10 mouse cellular contexts compared by ENCODE assay signal in the genomic region with DNA sequence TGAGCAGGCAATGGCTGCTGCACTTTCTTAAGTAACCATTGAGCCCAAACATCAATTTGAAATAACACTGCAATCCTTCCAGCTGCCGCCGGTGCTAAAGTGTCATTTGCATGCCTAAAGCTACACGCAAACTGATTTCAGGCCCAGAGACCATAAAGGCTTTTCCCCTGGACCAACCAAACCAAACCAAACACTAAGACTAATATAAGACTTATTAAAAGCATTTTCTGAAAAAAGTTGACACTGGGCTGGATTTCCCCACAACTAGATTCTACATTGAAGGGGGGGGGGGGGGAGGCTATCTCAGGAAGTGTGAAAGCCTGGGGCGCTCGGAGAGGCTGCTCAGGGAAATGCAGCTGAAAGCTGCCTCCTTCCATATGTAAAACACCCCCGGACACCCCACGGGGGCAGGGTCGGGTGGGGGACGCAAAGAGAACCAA. TPM values are rescaled to one million over a fixed set of nuclear protein-coding genes. Genes with fewer than 3 reads are reported as not detected.
DNase-seq lines count a peak whose midpoint lies in the region; ATAC-seq and TF ChIP-seq lines count a peak whose summit lies in the region.
"Had no signal": no experiment of that assay in that cellular context is flagged by ENCODE, and none has a peak within 500 bp of the region (broad histone marks: within the 10 kb centered on the region; RNA-seq: fewer than 3 reads in every experiment).

No protein-coding gene starts in this region.

- no peak for ATAC-seq in forebrain, embryonic 11.5 days (replicated peaks; ENCODE audit: low FRiP score)
- no peak; the same call in 1 of the 2 replicates for ATAC-seq in forebrain, embryonic 16.5 days
- no peak for ATAC-seq in limb, embryonic 12.5 days (ENCODE audit: insufficient number of reproducible peaks, insufficient read depth, low FRiP score, low TSS enrichment, low read depth)
- ATAC-seq in midbrain, embryonic 11.5 days (ENCODE audit: low FRiP score): no peak

- no peak overlapping the region for H3K4me3 ChIP-seq in forebrain, embryonic 11.5 days (ENCODE audit: low read depth, low read length)
- H3K4me3 ChIP-seq in forebrain, embryonic 16.5 days (replicated peaks; ENCODE audit: low read length): no peak overlapping the region
- H3K4me3 ChIP-seq in limb, embryonic 12.5 days (replicated peaks): no peak overlapping the region
- H3K4me3 ChIP-seq in limb, embryonic 10.5 days: no peak overlapping the region
- H3K4me3 ChIP-seq in midbrain, embryonic 11.5 days (ENCODE audit: low read depth, low read length): no peak overlapping the region

- DNase-seq in forebrain, embryonic 11.5 days (ENCODE audit: low spot score): peak; percentile 61
- DNase-seq in limb, embryonic 10.5 days (ENCODE audit: low spot score): no peak
- DNase-seq in brain, embryonic 14.5 days (ENCODE audit: low read depth): peak; percentile 46
- peak; percentile 89 for DNase-seq in midbrain, embryonic 11.5 days (ENCODE audit: low spot score, missing footprints)
- no peak for DNase-seq in left cerebral cortex, adult 18-20 months (ENCODE audit: low spot score in 2 of 2)
- DNase-seq in gastrocnemius, postnatal 25 days: no peak
- DNase-seq: adrenal gland, postnatal 14 days; heart, adult 18-20 months had no signal

- no peaks in the 10 kb centered on the region for H3K9me3 ChIP-seq in forebrain, embryonic 11.5 days (ENCODE audit: control insufficient read depth, low read length)
- no peaks in the 10 kb centered on the region for H3K9me3 ChIP-seq in forebrain, embryonic 16.5 days (ENCODE audit: control insufficient read depth, low read length)
- no peaks in the 10 kb centered on the region for H3K9me3 ChIP-seq in limb, embryonic 12.5 days
- H3K9me3 ChIP-seq in limb, embryonic 10.5 days (replicated peaks): no peaks in the 10 kb centered on the region
- H3K9me3 ChIP-seq in midbrain, embryonic 11.5 days (ENCODE audit: control insufficient read depth, low read length): no peaks in the 10 kb centered on the region

- no peak overlapping the region for H3K4me2 ChIP-seq in forebrain, embryonic 11.5 days (ENCODE audit: low read depth, low read length, severe bottlenecking)
- H3K4me2 ChIP-seq in forebrain, embryonic 16.5 days (ENCODE audit: low read length): no peak overlapping the region
- peak overlapping the region; percentile 32; the same call in 1 of the 2 replicates for H3K4me2 ChIP-seq in limb, embryonic 12.5 days
- H3K4me2 ChIP-seq in midbrain, embryonic 11.5 days: peak overlapping the region; percentile 26; the same call in 1 of the 2 replicates

- H3K27ac ChIP-seq in forebrain, embryonic 11.5 days (ENCODE audit: low read depth, low read length): no peak overlapping the region
- no peak overlapping the region for H3K27ac ChIP-seq in forebrain, embryonic 16.5 days (ENCODE audit: low read length)
- no peak overlapping the region for H3K27ac ChIP-seq in limb, embryonic 12.5 days
- no peak overlapping the region for H3K27ac ChIP-seq in limb, embryonic 10.5 days
- no peak overlapping the region for H3K27ac ChIP-seq in midbrain, embryonic 11.5 days (ENCODE audit: low read depth, low read length)

- WGBS in forebrain, embryonic 11.5 days: 10% methylated on average over 9 of the region's 9 CpGs
- WGBS in forebrain, embryonic 16.5 days: 9% methylated on average over 9 of the region's 9 CpGs
- 7% methylated on average over 9 of the region's 9 CpGs for WGBS in limb, embryonic 12.5 days
- 10% methylated on average over 9 of the region's 9 CpGs for WGBS in limb, embryonic 10.5 days
- WGBS in midbrain, embryonic 11.5 days: 8% methylated on average over 9 of the region's 9 CpGs

- H3K9ac ChIP-seq in forebrain, embryonic 11.5 days (ENCODE audit: low read length): no peak overlapping the region
- H3K9ac ChIP-seq in forebrain, embryonic 16.5 days (replicated peaks; ENCODE audit: low read depth, low read length): no peak overlapping the region
- H3K9ac ChIP-seq in limb, embryonic 12.5 days (replicated peaks): no peak overlapping the region
- no peak overlapping the region for H3K9ac ChIP-seq in midbrain, embryonic 11.5 days (ENCODE audit: low read length)

- TF ChIP-seq CTCF in brain, embryonic 14.5 days (IDR thresholded peaks at IDR 0.05; ENCODE audit: borderline replicate concordance, extremely low read depth, insufficient read depth, insufficient read length): peak; percentile 26; the same call in 1 of the 2 replicates

- H3K36me3 ChIP-seq in forebrain, embryonic 11.5 days (ENCODE audit: control insufficient read depth, insufficient read depth, low read length): peaks cover 8% of the 10 kb centered on the region
- no peaks in the 10 kb centered on the region for H3K36me3 ChIP-seq in forebrain, embryonic 16.5 days (ENCODE audit: control insufficient read depth, insufficient read depth)
- peaks cover 10% of the 10 kb centered on the region for H3K36me3 ChIP-seq in limb, embryonic 12.5 days
- H3K36me3 ChIP-seq in limb, embryonic 10.5 days: peaks cover 10% of the 10 kb centered on the region
- no peaks in the 10 kb centered on the region; the same call in 1 of the 2 replicates for H3K36me3 ChIP-seq in midbrain, embryonic 11.5 days (ENCODE audit: control insufficient read depth, insufficient read depth, low read length)

- TF ChIP-seq POLR2A in brain, embryonic 14.5 days (IDR thresholded peaks at IDR 0.05; ENCODE audit: borderline replicate concordance, extremely low read depth, insufficient read depth, insufficient read length, poor library complexity, severe bottlenecking): no peak

- H3K27me3 ChIP-seq in forebrain, embryonic 11.5 days (ENCODE audit: control insufficient read depth, insufficient read depth, low read length): no peaks in the 10 kb centered on the region
- no peaks in the 10 kb centered on the region for H3K27me3 ChIP-seq in forebrain, embryonic 16.5 days (replicated peaks; ENCODE audit: control insufficient read depth, insufficient read depth, low read length)
- H3K27me3 ChIP-seq in limb, embryonic 12.5 days: no peaks in the 10 kb centered on the region
- peaks cover 7% of the 10 kb centered on the region; the same call in 1 of the 2 replicates for H3K27me3 ChIP-seq in limb, embryonic 10.5 days (ENCODE audit: low read depth, poor library complexity, severe bottlenecking)
- H3K27me3 ChIP-seq in midbrain, embryonic 11.5 days (ENCODE audit: control insufficient read depth, insufficient read depth, low read length): peaks cover 2% of the 10 kb centered on the region; the same call in 1 of the 2 replicates

- 0 out of 2 replicates have a peak, but pooled peaks cover 3% of the 10 kb centered on the region for H3K4me1 ChIP-seq in forebrain, embryonic 11.5 days (replicated peaks; ENCODE audit: control insufficient read depth, insufficient read depth, low read length)
- H3K4me1 ChIP-seq in forebrain, embryonic 16.5 days (replicated peaks; ENCODE audit: control insufficient read depth, insufficient read depth, low read length): peaks cover 14% of the 10 kb centered on the region
- peaks cover 9% of the 10 kb centered on the region for H3K4me1 ChIP-seq in limb, embryonic 12.5 days (replicated peaks)
- peaks cover 20% of the 10 kb centered on the region for H3K4me1 ChIP-seq in limb, embryonic 10.5 days
- peaks cover 5% of the 10 kb centered on the region; the same call in 1 of the 2 replicates for H3K4me1 ChIP-seq in midbrain, embryonic 11.5 days (ENCODE audit: control insufficient read depth, insufficient read depth, low read length)

RNA-seq across cellular contexts. Expression of a gene that starts 24.8 kb away (rescaled TPM):
- 37.8 and 39.7 TPM in 2 replicates for polyA plus RNA-seq in forebrain, embryonic 11.5 days (2014; fragmentation: Nextera tagmentation; extraction: Ambion mirVana)
- 40.4 and 41.5 TPM in 2 replicates for polyA plus RNA-seq in forebrain, embryonic 16.5 days (2015; fragmentation: Nextera tagmentation; extraction: Ambion mirVana)
- polyA plus RNA-seq in limb, embryonic 12.5 days (2016; fragmentation: Nextera tagmentation; extraction: Ambion mirVana): 28.7 and 39.6 TPM in 2 replicates
- 26.5 and 30.6 TPM in 2 replicates for polyA plus RNA-seq in limb, embryonic 10.5 days (2016; fragmentation: Nextera tagmentation; extraction: Ambion mirVana)
- 7.1 and 10.1 TPM in 2 replicates for polyA plus RNA-seq in brain, embryonic 14.5 days (2012; rRNA removed)
- polyA plus RNA-seq in midbrain, embryonic 11.5 days (2014; fragmentation: Nextera tagmentation; extraction: Ambion mirVana): 33.3 and 36.0 TPM in 2 replicates
- 10 to 100 TPM; 12.1 to 12.6 TPM for total RNA-seq in left cerebral cortex, adult 18-20 months (2021)
- total RNA-seq in gastrocnemius, postnatal 25 days (2021): 1 to 10 TPM; 4.9 to 5.3 TPM

RNA-seq across cellular contexts. Expression of a gene that starts 36.5 kb away (rescaled TPM):
- 12.6 TPM in 2 replicates for polyA plus RNA-seq in forebrain, embryonic 11.5 days (2014; fragmentation: Nextera tagmentation; extraction: Ambion mirVana)
- 18.0 and 18.7 TPM in 2 replicates for polyA plus RNA-seq in forebrain, embryonic 16.5 days (2015; fragmentation: Nextera tagmentation; extraction: Ambion mirVana)
- 10.9 and 11.5 TPM in 2 replicates for polyA plus RNA-seq in limb, embryonic 12.5 days (2016; fragmentation: Nextera tagmentation; extraction: Ambion mirVana)
- polyA plus RNA-seq in limb, embryonic 10.5 days (2016; fragmentation: Nextera tagmentation; extraction: Ambion mirVana): 8.8 and 11.3 TPM in 2 replicates
- polyA plus RNA-seq in brain, embryonic 14.5 days (2012; rRNA removed): 16.2 and 16.8 TPM in 2 replicates
- 9.6 and 10.6 TPM in 2 replicates for polyA plus RNA-seq in midbrain, embryonic 11.5 days (2014; fragmentation: Nextera tagmentation; extraction: Ambion mirVana)
- total RNA-seq in left cerebral cortex, adult 18-20 months (2021): 10 to 100 TPM; 38.5 to 41.5 TPM
- total RNA-seq in gastrocnemius, postnatal 25 days (2021): 10 to 100 TPM; 14.6 to 15.7 TPM

Comparison
In these comparisons a context has a peak if more than half of its experiments do, and no peak if none do; other contexts are left out.
1. DNase-seq: peak in forebrain, embryonic 11.5 days (single experiment), brain, embryonic 14.5 days (single experiment) and midbrain, embryonic 11.5 days (single experiment); none in limb, embryonic 10.5 days (single experiment), left cerebral cortex, adult 18-20 months (0 of 2) and gastrocnemius, postnatal 25 days (single experiment).
2. H3K4me2 ChIP-seq: peak in limb, embryonic 12.5 days (single experiment) and midbrain, embryonic 11.5 days (single experiment); none in forebrain, embryonic 11.5 days (single experiment) and forebrain, embryonic 16.5 days (single experiment).